Mouse (Mus musculus) ES-E14 (cell line): ENCODE measurements around the gene Socs3. TPM values are rescaled to one million over a fixed set of nuclear protein-coding genes. Genes with fewer than 3 reads are reported as not detected.

Source experiments
- DNase-seq: peaks from one replicate; pipeline ENCODE4 v3.0.0-alpha.2; 2013; ENCODE audit warnings: low read depth, low spot score
- H3K27ac ChIP-seq: 2 replicates; pipeline ENCODE4 v1.5.1; 2012; ENCODE audit warnings: low read depth, mild to moderate bottlenecking, low read length, moderate library complexity, mixed read lengths; ENCODE audit not compliant: poor library complexity, insufficient read depth, severe bottlenecking
- H3K36me3 ChIP-seq: 2 replicates; pipeline ENCODE4 v1.6.1; 2012; ENCODE audit warnings: mild to moderate bottlenecking, low read length, moderate library complexity, mixed read lengths; ENCODE audit not compliant: control insufficient read depth, poor library complexity, insufficient read depth, severe bottlenecking
- H3K4me1 ChIP-seq, 2 experiments: fragments of 150-350 bp in 1 of 2; sonication (generic) in 1 of 2; 2 replicates each; pipeline ENCODE4 v1.6.1; 2012; ENCODE audit warnings: low read length in 2 of 2, mild to moderate bottlenecking in 1 of 2, mixed read lengths in 1 of 2; ENCODE audit not compliant: control insufficient read depth in 2 of 2, insufficient read depth in 2 of 2, poor library complexity in 1 of 2
- H3K4me3 ChIP-seq, 2 experiments: fragments of 150-350 bp in 1 of 2; sonication (generic) in 1 of 2; 2 replicates each; pipeline ENCODE4 v1.5.1; 2012; ENCODE audit warnings: low read length in 2 of 2, low read depth in 1 of 2, mild to moderate bottlenecking in 1 of 2, mixed read lengths in 1 of 2; ENCODE audit not compliant: insufficient read depth in 1 of 2, poor library complexity in 1 of 2, severe bottlenecking in 1 of 2
- H3K9ac ChIP-seq: 2 replicates; pipeline ENCODE4 v1.6.1; 2012; ENCODE audit warnings: low read depth, mild to moderate bottlenecking, low read length, mixed read lengths; ENCODE audit not compliant: poor library complexity, insufficient read depth, severe bottlenecking
- H3K9me3 ChIP-seq: fragments of 150-350 bp; sonication (generic); 2 replicates; pipeline ENCODE4 v1.6.1; 2012; ENCODE audit warnings: low read depth, mild to moderate bottlenecking, low read length; ENCODE audit not compliant: control insufficient read depth, insufficient read depth
- CHD2 ChIP-seq: IDR thresholded peaks from 2 replicates; pipeline ENCODE4 v1.6.1; 2014; ENCODE audit warnings: mild to moderate bottlenecking, low read depth, low read length, inconsistent platforms
- HCFC1 ChIP-seq: IDR thresholded peaks from 2 replicates; pipeline ENCODE4 v1.6.1; 2012; ENCODE audit warnings: low read length, inconsistent platforms, borderline replicate concordance; ENCODE audit not compliant: insufficient read depth
- MAFK ChIP-seq: IDR thresholded peaks from 2 replicates; pipeline ENCODE4 v1.6.1; 2014; ENCODE audit warnings: mild to moderate bottlenecking, low read depth, low read length, inconsistent platforms; ENCODE audit not compliant: insufficient read depth
- ZC3H11A ChIP-seq: IDR thresholded peaks from 2 replicates; pipeline ENCODE4 v1.6.1; 2012; ENCODE audit warnings: low read depth, mild to moderate bottlenecking, inconsistent platforms, low read length, borderline replicate concordance
- ZNF384 ChIP-seq: IDR thresholded peaks from 2 replicates; pipeline ENCODE4 v1.6.1; 2012; ENCODE audit warnings: low read depth, low read length, inconsistent platforms
- in situ Hi-C, 2 experiments: fragments of 600-800 bp; cut with MboI; formaldehyde crosslinking; loops; one replicate each; pipeline ENCODE4 v1.15.1; 2025; ENCODE audit warnings: low sequenced_read_pairs in 2 of 2, inconsistent platforms in 1 of 2; ENCODE audit not compliant: unreplicated experiment in 2 of 2
- total RNA-seq: library from RNA; depleted of rRNA; stranded (reverse); fragments of 300-350 nt; gene quantifications from 2 replicates; pipeline ENCODE4 v1.2.3, GENCODE M21; 2012

Socs3 gene
- total RNA-seq, 1 experiment, result 69.8 TPM

DNA sequence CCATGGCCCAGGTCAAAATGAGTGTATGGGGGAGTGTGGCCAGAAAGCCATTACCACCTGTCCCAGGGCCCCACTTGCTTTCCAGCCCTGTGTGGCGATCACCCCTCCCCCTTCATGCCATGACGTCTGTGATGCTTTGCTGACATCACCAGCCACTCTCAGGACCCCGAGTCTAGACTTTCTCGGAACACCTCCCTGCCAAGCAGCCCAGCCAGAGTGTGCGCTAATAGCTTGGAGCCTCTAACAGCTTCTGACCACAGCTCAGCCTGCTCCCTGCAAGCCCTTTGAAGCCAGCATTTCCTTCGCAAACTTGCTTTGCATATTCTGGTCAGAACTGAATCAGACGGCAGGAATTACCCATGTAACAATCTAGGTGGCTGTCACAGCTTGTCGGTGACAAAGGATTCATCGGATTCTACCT is 4.3 kb downstream of the Socs3 start:
- H3K27ac ChIP-seq, result peak overlapping the region; percentile 80
- peaks cover 12 to 31% of the 10 kb centered on the region in 2 experiments; a peak in 3 of 4 replicates for H3K4me1 ChIP-seq
- in situ Hi-C loops, result no loop called here
- H3K9me3 ChIP-seq, result no peaks in the 10 kb centered on the region
- DNase-seq, result no peak
- peaks cover 27% of the 10 kb centered on the region for H3K36me3 ChIP-seq
- peak overlapping the region; percentile 20; the same call in 1 of the 2 replicates for H3K9ac ChIP-seq
- no peak for TF ChIP-seq ZC3H11A
- H3K4me3 ChIP-seq, result peak overlapping the region; percentile 82 to 87

DNA sequence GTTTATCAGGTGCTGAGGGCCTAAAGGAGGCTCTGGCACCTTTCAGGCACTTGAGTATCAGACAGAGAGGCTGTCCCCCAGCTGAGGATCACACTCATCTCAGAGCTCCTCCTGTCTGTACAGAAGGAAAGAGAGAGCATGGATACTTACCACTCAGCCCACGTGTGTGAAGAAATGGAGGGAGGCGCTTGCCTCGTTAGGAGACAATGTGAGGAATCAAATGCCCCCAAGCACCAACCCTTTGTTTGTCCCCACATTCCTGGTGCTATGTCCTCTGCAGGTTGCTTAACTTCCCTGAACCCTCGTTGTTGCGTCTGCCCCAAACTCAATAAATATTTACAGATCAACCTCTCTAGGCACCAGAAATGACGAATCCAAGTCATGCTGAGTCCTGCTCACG is 4.8 kb downstream of the Socs3 start:
- in situ Hi-C loops, result no loop called here
- H3K9me3 ChIP-seq, result no peaks in the 10 kb centered on the region
- H3K27ac ChIP-seq, result peak overlapping the region; percentile 80
- peak; percentile 32; the same call in 1 of the 2 replicates for TF ChIP-seq HCFC1
- TF ChIP-seq ZNF384, result no peak
- TF ChIP-seq ZC3H11A, result no peak
- H3K4me3 ChIP-seq, result peak overlapping the region; percentile 82 to 87; a peak in 2 of 4 replicates
- H3K36me3 ChIP-seq, result peaks cover 27% of the 10 kb centered on the region
- DNase-seq, result no peak
- H3K9ac ChIP-seq, result peak overlapping the region; percentile 17; the same call in 1 of the 2 replicates
- H3K4me1 ChIP-seq, result peaks cover 12 to 26% of the 10 kb centered on the region in 2 experiments; a peak in 3 of 4 replicates

DNA sequence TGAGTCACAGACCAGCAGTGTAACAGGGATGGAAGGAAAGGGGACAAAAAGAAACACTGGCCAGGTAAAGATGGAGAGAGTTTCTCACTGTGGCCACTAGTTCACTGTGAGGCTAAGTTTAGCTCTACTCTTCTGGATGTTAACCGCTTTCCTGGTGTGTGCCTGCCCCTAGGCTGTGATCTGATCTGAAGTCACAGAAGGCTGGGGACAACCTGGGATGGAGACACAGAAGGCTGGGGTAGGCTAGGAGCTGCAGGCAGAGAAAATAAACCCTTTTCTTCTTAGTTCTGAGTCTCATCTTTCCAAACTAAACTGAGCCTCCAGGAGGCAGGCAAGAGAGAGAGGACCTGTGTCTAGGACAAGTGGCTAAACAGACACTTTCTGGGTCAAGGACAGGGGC is 5.6 kb downstream of the Socs3 start:
- no peak for DNase-seq
- in situ Hi-C loops, result no loop called here
- H3K9me3 ChIP-seq, result no peaks in the 10 kb centered on the region
- peaks cover 27% of the 10 kb centered on the region for H3K36me3 ChIP-seq
- H3K4me1 ChIP-seq, result peaks cover 18 to 31% of the 10 kb centered on the region in 2 experiments; a peak in 3 of 4 replicates
- peak overlapping the region; percentile 80; the same call in 1 of the 2 replicates for H3K27ac ChIP-seq
- H3K4me3 ChIP-seq, result peak overlapping the region; percentile 54 to 63; a peak in 3 of 4 replicates
- H3K9ac ChIP-seq, result peak overlapping the region; percentile 61; the same call in 1 of the 2 replicates
- TF ChIP-seq CHD2 (no peak), MAFK (no peak), ZNF384 (no peak), ZC3H11A (no peak), HCFC1 (no peak)

DNA sequence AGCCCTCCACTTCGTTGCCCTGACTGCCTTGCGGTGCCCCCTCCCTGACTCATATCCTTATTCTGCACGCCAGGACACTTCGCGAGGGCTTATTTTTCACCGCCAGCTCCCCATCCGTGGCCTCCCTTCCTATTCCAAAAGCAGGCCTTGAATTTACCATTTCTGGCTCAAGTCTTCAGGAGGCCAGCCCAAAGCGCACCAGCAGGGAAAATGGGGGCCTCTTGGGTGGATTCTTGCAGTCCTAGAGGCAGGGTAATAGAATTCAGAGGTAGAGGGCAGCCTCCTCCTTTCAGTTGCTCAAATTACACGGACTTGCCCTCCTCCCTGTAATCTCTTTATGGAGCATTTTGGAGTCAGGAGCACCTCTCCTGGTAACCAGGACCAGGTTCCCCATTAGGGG is 6.0 kb downstream of the Socs3 start:
- peaks cover 19 to 31% of the 10 kb centered on the region in 2 experiments; a peak in 3 of 4 replicates for H3K4me1 ChIP-seq

More for the DNA sequence above, 6.0 kb downstream of the Socs3 start:
- in situ Hi-C loops, result no loop called here
- TF ChIP-seq CHD2 (no peak), MAFK (no peak), ZC3H11A (no peak), ZNF384 (no peak), HCFC1 (no peak)
- Histone ChIP-seq H3K9ac (peak overlapping the region; percentile 61), H3K36me3 (peaks cover 27% of the 10 kb centered on the region), H3K4me3 (peak overlapping the region; percentile 54 to 63), H3K27ac (peak overlapping the region; percentile 80), H3K9me3 (no peaks in the 10 kb centered on the region)
- DNase-seq, result no peak
